In the genomic region with DNA sequence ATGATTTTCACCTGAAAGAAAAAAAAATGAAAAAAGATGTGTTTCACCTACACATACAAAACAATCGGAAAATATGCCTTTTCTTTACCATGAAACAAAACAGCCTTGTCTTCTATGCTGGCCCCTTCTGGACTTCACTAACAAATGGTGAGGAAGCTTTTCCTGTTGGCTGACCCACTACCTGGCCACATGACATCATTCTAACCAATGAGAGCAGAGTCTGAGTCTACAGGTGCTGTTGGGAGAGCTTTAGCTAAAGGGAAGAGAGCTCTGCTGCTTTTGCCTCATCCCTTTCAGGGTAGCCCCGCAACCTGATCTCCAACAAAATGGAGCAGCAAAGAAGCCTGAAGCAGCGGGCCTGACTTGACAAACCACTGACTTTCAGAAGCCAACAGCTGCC, we compare ENCODE assay signal across 17 mouse cellular contexts.
"Had no signal": no experiment of that assay in that cellular context is flagged by ENCODE, and none has a peak within 500 bp of the region (broad histone marks: within the 10 kb centered on the region; RNA-seq: fewer than 3 reads in every experiment).

No protein-coding gene starts in this region.

- H3K9ac ChIP-seq: neural tube, embryonic 12.5 days; neural tube, embryonic 13.5 days; neural tube, embryonic 15.5 days; stomach, embryonic 15.5 days had no signal

- H3K27ac ChIP-seq: neural tube, embryonic 12.5 days; neural tube, embryonic 13.5 days; neural tube, embryonic 15.5 days; stomach, embryonic 15.5 days; stomach, postnatal 0 days had no signal

- H3K4me2 ChIP-seq: neural tube, embryonic 12.5 days; neural tube, embryonic 13.5 days; neural tube, embryonic 15.5 days; stomach, embryonic 15.5 days had no signal

- H3K9me3 ChIP-seq: neural tube, embryonic 12.5 days; neural tube, embryonic 13.5 days; neural tube, embryonic 15.5 days; stomach, embryonic 15.5 days had no signal

- H3K4me1 ChIP-seq: neural tube, embryonic 12.5 days; neural tube, embryonic 13.5 days; neural tube, embryonic 15.5 days; stomach, embryonic 15.5 days had no signal

- H3K4me3 ChIP-seq: neural tube, embryonic 12.5 days; neural tube, embryonic 13.5 days; neural tube, embryonic 15.5 days; stomach, embryonic 15.5 days had no signal

- H3K27me3 ChIP-seq: neural tube, embryonic 12.5 days; neural tube, embryonic 13.5 days; neural tube, embryonic 15.5 days; stomach, embryonic 15.5 days had no signal

- DNase-seq: retina, postnatal 1 day; right cerebral cortex, adult 18-20 months; right cerebral cortex, postnatal 14 days; right cerebral cortex, postnatal 25 days; right cerebral cortex, postnatal 4 days; spleen, adult 18-20 months; thymus, adult 18-20 months; thymus, adult 2 months; thymus, postnatal 14 days; thymus, postnatal 25 days; thymus, postnatal 36 days; thymus, postnatal 4 days had no signal

- H3K36me3 ChIP-seq: neural tube, embryonic 12.5 days; neural tube, embryonic 13.5 days; neural tube, embryonic 15.5 days; stomach, embryonic 15.5 days had no signal
